Mouse (Mus musculus) megakaryocyte, embryonic 14.5 days (primary cell): ENCODE results near the gene D11Wsu47e. TPM values are rescaled to one million over a fixed set of nuclear protein-coding genes. Genes with fewer than 3 reads are reported as not detected.

Source experiments
- H3K27me3 ChIP-seq: replicated peaks from 2 replicates; pipeline ENCODE3; 2012; ENCODE audit warnings: inconsistent platforms
- H3K36me3 ChIP-seq: replicated peaks from 2 replicates; pipeline ENCODE3; 2012; ENCODE audit warnings: low read length, inconsistent platforms, mixed read lengths
- H3K4me1 ChIP-seq: 2 replicates; pipeline ENCODE4 v1.6.1; 2012; ENCODE audit warnings: inconsistent platforms
- H3K4me3 ChIP-seq: replicated peaks from 2 replicates; pipeline ENCODE3; 2012; ENCODE audit warnings: moderate library complexity, mild to moderate bottlenecking, inconsistent platforms
- H3K9me3 ChIP-seq: 2 replicates; pipeline ENCODE4 v1.6.1; 2012; ENCODE audit warnings: inconsistent platforms
- FLI1 ChIP-seq: IDR thresholded peaks from 2 replicates; pipeline ENCODE4 v1.6.1; 2012; ENCODE audit warnings: low read length, inconsistent platforms, mixed read lengths
- GATA1 ChIP-seq: IDR thresholded peaks from 3 replicates; pipeline ENCODE4 v1.6.1; 2012; ENCODE audit warnings: mixed read lengths, low read length, inconsistent platforms, borderline replicate concordance
- polyA plus RNA-seq: library from polyadenylated mRNA; stranded (reverse); fragments of >175 nt; gene quantifications from 2 replicates; pipeline ENCODE4 v1.2.3, GENCODE M21; 2012; ENCODE audit warnings: low replicate concordance; ENCODE audit not compliant: insufficient read depth

The D11Wsu47e gene
- 5.2 TPM in 1 of 2 replicates, not detected in the other for polyA plus RNA-seq

- H3K36me3 ChIP-seq: peaks cover 32% of the 10 kb centered on the region
- H3K27me3 ChIP-seq: no peaks in the 10 kb centered on the region
- H3K4me3 ChIP-seq: peak within 1 kb of the TSS; percentile 99
- peaks cover 69% of the 10 kb centered on the region for H3K4me1 ChIP-seq
- TF ChIP-seq FLI1: peak; percentile 33; the same call in 1 of the 2 replicates
- no peak for TF ChIP-seq GATA1
- H3K9me3 ChIP-seq: no peaks in the 10 kb centered on the region
Observed at GRCm38 (mm10) chr11:113683957-113684706, at the start of gene D11Wsu47e, which contains the start of gene Fam104a. Gene D11Wsu47e (plus strand): TSS chr11:113684412. Gene Fam104a (minus strand): TSS chr11:113684155.

- Histone ChIP-seq H3K9me3 (peaks cover 40% of the 10 kb centered on the region), H3K4me3 (no peak overlapping the region), H3K27me3 (peaks cover 14% of the 10 kb centered on the region), H3K4me1 (no peaks in the 10 kb centered on the region), H3K36me3 (no peaks in the 10 kb centered on the region)
- no peak for TF ChIP-seq FLI1
- no peak for TF ChIP-seq GATA1
Observed at GRCm38 (mm10) chr11:113634699-113635121, 49.5 kb upstream of the D11Wsu47e start.

DNA sequence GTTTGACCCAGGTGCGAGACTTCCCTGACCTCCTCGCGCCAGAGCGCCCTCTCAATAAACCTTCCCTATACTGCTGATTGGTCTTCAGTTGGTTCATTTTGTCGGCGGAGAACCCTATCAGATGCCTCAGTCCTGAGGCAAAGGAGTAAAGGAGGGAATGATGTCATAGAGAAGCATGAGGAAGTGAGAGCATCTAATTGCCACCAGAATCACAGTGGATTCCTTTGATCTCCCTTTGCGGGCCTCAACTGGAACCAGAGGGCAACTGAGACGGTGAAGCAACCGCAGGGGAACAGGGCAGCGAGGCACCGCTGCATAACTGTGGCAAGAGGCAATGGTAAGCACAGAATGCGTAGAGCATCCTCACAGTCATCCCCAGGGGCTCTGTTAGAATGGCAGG is 45.5 kb upstream of the D11Wsu47e start:
- Histone ChIP-seq H3K36me3 (no peaks in the 10 kb centered on the region), H3K4me1 (peaks cover 7% of the 10 kb centered on the region), H3K4me3 (no peak overlapping the region), H3K9me3 (peaks cover 52% of the 10 kb centered on the region), H3K27me3 (peaks cover 10% of the 10 kb centered on the region)
- TF ChIP-seq GATA1 (no peak), FLI1 (no peak)

GRCm38 (mm10) chr11:113645181-113645580 is 39.0 kb upstream of the D11Wsu47e start:
- peaks cover 25% of the 10 kb centered on the region for H3K4me1 ChIP-seq
- no peaks in the 10 kb centered on the region for H3K36me3 ChIP-seq
- TF ChIP-seq GATA1 (no peak), FLI1 (no peak)
- H3K4me3 ChIP-seq: no peak overlapping the region
- peaks cover 11% of the 10 kb centered on the region for H3K27me3 ChIP-seq
- H3K9me3 ChIP-seq: peaks cover 28% of the 10 kb centered on the region

GRCm38 (mm10) chr11:113648152-113648551 is 36.1 kb upstream of the D11Wsu47e start:
- no peak for TF ChIP-seq GATA1
- TF ChIP-seq FLI1: no peak
- peaks cover 19% of the 10 kb centered on the region for H3K9me3 ChIP-seq
- peak overlapping the region; percentile 100 for H3K4me3 ChIP-seq
- peaks cover 30% of the 10 kb centered on the region for H3K4me1 ChIP-seq
- H3K36me3 ChIP-seq: peaks cover 24% of the 10 kb centered on the region
- peaks cover 11% of the 10 kb centered on the region for H3K27me3 ChIP-seq

- peaks cover 30% of the 10 kb centered on the region for H3K36me3 ChIP-seq
- peaks cover 18% of the 10 kb centered on the region for H3K9me3 ChIP-seq
- peak within 1 kb of the TSS; percentile 100 for H3K4me3 ChIP-seq
- peaks cover 30% of the 10 kb centered on the region for H3K4me1 ChIP-seq
- H3K27me3 ChIP-seq: peaks cover 6% of the 10 kb centered on the region
- TF ChIP-seq FLI1 (no peak), GATA1 (no peak)
Observed at GRCm38 (mm10) chr11:113648690-113649352, 35.4 kb upstream of the D11Wsu47e start, which contains the start of gene Cog1. Gene Cog1 (plus strand): TSS chr11:113649169.

- TF ChIP-seq FLI1: no peak
- no peak for TF ChIP-seq GATA1
- Histone ChIP-seq H3K36me3 (peaks cover 38% of the 10 kb centered on the region), H3K4me1 (peaks cover 30% of the 10 kb centered on the region), H3K4me3 (peak within 1 kb of the TSS; percentile 100), H3K27me3 (peaks cover 5% of the 10 kb centered on the region), H3K9me3 (peaks cover 12% of the 10 kb centered on the region)
Observed at GRCm38 (mm10) chr11:113649353-113650210, 34.6 kb upstream of the D11Wsu47e start, which contains the start of gene Slc39a11. Gene Slc39a11 (minus strand): TSS chr11:113650079.

DNA sequence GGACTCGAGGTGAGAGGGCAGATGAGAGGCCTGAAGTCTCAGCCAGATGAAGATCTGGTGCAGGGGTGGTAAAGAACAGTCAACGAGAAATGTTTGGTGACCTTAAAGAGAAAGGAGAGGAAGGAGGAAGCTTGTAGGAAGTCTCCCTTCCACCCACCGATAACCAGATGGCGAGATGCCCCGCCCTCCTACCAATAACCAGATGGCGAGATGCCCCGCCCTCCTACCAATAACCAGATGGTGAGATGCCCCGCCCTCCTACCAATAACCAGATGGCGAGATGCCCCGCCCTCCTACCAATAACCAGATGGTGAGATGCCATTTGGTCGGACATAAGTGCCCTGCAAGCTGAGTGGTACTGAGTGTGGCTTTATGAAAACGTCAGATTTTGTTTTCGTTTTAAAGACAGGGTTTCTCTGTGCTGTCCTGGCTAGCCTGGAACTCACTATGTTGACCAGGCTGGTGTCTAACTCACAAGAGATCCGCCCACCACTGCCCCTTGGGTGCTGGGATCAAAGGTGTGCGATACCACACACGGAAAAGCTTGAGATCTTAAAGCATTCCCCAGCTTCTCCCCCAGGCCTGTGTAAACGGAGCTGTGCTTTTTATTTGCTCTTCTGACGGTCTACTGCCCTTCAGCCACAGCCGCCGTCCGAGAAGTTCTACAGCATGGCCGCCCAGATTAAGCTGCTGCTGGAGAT is 32.9 kb upstream of the D11Wsu47e start:
- no peaks in the 10 kb centered on the region for H3K9me3 ChIP-seq
- H3K27me3 ChIP-seq: peaks cover 4% of the 10 kb centered on the region
- no peak overlapping the region for H3K4me3 ChIP-seq
- TF ChIP-seq FLI1: no peak
- TF ChIP-seq GATA1: no peak
- H3K36me3 ChIP-seq: peaks cover 56% of the 10 kb centered on the region
- peaks cover 30% of the 10 kb centered on the region for H3K4me1 ChIP-seq

DNA sequence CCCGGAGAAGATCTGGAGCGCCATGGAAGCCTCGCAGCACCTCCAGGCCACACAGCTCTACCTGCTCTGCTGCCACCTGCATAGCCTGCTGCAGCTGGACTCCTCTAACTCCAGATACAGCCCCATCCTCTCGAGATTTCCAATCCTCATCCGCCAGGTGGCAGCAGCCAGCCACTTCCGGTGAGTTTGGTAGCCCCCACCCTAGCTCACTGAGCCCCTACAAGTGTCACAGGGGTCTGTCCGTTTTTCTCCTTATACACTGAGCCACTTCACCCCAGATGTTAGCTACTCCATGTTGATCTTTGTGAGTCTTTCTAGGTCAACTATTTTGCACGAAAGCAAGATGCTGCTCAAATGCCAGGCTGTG is 32.3 kb upstream of the D11Wsu47e start:
- no peaks in the 10 kb centered on the region for H3K27me3 ChIP-seq
- peaks cover 32% of the 10 kb centered on the region for H3K4me1 ChIP-seq
- TF ChIP-seq FLI1: no peak
- TF ChIP-seq GATA1: no peak
- peaks cover 61% of the 10 kb centered on the region for H3K36me3 ChIP-seq
- H3K9me3 ChIP-seq: no peaks in the 10 kb centered on the region
- H3K4me3 ChIP-seq: no peak overlapping the region
